Mouse (Mus musculus) embryo, embryonic 10 days (tissue): Measurements from ENCODE around the gene Gpn3.

Experiments used
- DNase-seq: peaks from one replicate; pipeline ENCODE4 v3.0.0-alpha.2; 2015; ENCODE audit warnings: low spot score

Gene Gpn3

DNA sequence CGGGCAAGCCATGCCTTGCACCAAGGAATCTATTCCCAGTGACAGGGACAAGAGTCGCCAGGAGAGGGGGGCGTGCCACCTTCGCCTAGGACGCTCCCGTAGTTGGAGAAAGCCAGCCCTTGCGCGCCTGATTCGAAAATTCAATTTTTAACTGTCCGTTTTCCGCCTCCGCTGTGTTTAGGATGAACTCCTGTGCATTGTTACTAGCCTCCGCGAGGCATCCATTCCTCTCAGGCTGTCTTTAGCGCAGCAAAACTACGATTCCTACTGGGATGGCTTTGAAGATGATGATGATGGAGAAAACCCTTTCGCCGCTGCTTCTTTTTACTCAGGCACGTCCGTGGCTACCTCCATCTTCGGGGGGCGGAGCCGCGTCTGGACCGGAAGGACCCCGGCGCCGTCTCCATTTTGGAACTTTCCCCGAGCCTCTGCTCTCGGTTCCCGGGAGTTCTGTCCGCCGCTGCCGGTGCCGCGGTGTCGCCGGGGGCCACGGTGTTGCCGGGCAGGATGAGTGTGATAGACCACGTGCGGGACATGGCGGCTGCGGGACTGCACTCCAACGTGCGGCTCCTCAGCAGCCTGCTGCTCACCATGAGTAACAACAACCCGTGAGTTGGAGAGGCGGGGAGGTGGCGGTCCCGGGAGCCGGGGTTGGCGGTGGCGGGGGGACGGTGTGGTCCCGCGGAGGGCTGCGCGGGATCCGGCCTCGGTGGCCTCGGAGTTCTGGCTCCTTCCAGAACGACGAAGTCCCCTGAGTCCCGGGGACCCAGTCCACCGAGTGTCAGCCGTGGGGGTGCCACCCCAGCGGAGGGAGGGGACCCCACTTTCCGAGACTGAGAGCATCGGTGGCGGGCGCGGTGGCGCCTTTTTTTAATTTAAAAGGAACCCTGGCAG, 50.6 kb downstream of the Gpn3 start:
- peak; percentile 92 for DNase-seq

DNA sequence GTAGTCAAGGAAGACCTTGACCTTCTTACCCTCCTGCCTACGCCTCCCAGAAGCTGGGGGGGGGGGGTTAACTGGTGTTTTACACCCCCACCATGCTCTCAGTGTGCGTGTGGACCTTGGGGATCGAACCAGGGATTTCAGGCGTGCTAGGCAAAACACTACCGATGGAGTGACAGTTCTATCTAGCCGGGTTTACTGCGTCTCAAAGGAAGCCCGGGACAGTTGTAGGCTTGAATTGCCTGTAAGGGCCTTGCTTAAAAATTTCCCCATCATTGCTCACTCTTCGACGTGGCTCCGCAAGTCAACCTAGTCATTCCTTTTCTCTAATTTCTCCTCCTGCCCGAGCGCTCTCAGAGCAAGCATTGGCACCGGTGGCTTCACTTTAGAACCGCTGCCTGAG, 51.4 kb downstream of the Gpn3 start:
- no peak for DNase-seq

DNA sequence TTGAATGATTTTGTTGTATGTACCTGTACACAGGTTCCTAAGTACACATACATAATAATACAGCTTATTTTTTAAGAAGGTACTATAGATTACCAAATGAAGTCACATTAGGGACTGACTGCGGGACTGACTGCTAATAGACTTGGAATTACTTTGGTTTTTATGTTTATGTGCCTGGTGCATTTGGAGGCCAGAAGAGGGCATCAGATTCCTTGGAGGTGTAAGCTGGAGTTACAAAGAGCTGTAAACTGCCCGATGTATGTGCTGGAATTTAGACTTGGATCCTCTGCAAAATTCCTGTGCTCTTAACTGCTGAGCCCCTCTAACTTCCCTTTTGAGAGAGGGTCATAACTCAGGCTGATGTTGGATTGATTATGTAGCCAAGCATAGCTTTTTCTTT, 53.9 kb downstream of the Gpn3 start:
- no peak for DNase-seq

DNA sequence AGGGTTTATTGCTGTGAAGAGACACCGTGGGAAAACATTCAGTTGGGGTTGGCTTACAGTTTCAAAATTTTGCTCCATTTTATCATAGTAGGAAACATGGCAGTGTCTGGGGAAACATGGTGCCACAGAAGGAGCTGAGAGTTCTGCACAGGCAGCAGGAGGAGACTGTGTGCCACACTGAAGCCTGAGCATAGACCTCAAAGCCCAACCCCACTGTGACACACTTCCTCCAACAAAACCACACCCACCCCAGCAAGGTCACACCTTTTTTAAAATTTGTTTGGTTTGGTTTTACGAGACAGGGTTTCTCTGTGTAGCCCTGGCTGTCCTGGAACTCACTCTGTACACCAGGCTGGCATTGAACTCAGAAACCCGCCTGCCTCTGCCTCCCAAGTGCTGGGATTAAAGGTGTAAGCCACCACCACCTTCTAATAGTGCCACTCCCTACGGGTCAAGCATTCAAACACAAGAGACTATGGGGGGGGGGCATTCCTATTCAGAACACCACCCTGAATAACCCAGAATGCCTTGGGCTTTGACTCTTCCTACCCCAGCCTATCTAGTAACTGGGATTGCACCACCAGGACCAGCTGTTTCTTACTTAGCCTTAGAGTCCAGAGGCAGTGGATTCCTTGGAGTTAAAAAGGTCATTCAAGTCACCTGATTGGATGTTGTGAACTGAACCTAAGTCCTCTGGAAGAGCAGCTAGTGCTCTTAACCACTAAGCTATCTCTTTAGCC, 58.5 kb downstream of the Gpn3 start:
- no peak for DNase-seq

DNA sequence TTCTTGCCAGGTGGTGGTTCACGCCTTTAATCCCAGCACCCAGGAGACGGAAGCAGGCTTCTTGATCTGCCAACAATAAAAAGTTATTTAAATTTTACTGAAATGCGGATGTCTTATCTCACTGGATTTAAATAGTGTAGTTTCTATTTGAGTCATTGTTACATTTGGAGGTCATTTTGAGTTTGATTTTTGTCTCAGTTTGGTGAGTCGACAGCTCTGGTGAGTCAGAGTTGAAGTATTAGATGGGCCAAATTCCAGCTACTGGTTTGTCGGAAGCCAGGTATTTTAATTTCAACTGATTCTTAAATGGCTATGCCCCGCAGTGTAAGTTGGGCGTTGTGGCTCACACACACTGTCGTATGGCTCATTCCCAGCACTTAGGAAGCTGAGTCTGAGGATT, 59.5 kb downstream of the Gpn3 start:
- no peak for DNase-seq
